ENCODE assay signal across 13 mouse cellular contexts in the genomic region with DNA sequence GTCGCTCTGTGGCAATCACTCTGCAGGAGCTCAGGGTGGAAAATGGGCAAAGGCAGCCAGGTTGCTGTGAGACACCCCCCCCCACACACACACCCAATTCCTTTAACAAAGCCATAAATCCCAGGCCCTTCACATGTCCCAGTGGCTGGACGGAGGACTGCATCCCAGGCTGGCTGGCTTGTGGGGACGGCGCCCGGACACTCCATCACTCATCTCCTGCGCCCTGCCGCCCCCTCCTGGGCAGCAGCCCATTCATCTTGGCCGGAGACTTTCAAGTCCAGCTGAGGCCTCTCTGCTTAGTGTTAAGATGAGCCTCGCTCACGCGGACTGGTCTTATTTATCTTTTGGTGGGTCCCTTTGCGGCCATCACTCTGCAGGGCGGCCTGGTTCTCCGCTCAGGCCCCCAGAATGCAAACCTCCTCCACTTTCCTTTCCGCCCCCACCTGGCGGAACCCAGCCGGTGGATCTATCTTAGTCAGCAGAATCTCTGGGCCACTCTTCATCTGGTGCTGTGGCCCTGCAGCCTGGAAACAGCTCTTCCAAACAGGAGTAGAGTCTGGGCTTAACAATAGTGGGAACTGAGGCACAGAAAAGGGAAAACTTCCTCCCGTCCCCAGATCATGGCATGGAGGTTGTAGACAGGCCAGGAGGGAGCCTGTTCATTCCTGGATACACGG. TPM values are rescaled to one million over a fixed set of nuclear protein-coding genes. Genes with fewer than 3 reads are reported as not detected.
DNase-seq lines count a peak whose midpoint lies in the region; ATAC-seq lines count a peak whose summit lies in the region.
"Had no signal": no experiment of that assay in that cellular context is flagged by ENCODE, and none has a peak within 500 bp of the region (broad histone marks: within the 10 kb centered on the region; RNA-seq: fewer than 3 reads in every experiment).

No protein-coding gene starts in this region.

- no peaks in the 10 kb centered on the region for H3K36me3 ChIP-seq in liver, embryonic 12.5 days
- no peaks in the 10 kb centered on the region for H3K36me3 ChIP-seq in neural tube, embryonic 11.5 days (ENCODE audit: control insufficient read depth, insufficient read depth, low read length)

- H3K4me1 ChIP-seq in liver, embryonic 12.5 days: no peaks in the 10 kb centered on the region
- H3K4me1 ChIP-seq in neural tube, embryonic 11.5 days (ENCODE audit: control insufficient read depth, insufficient read depth, low read length): peaks cover 10% of the 10 kb centered on the region

- no peak overlapping the region for H3K27ac ChIP-seq in liver, embryonic 12.5 days
- H3K27ac ChIP-seq in neural tube, embryonic 11.5 days (ENCODE audit: low read depth, low read length): no peak overlapping the region
- H3K27ac ChIP-seq: heart, adult 2 months had no signal

- no peak overlapping the region for H3K9ac ChIP-seq in liver, embryonic 12.5 days
- H3K9ac ChIP-seq in neural tube, embryonic 11.5 days (ENCODE audit: low read length): no peak overlapping the region

- WGBS in liver, embryonic 12.5 days (ENCODE audit: insufficient replicate concordance): 30% methylated on average over 19 of the region's 19 CpGs
- 17% methylated on average over 19 of the region's 19 CpGs for WGBS in neural tube, embryonic 11.5 days

- H3K27me3 ChIP-seq in liver, embryonic 12.5 days (replicated peaks): peaks cover 19% of the 10 kb centered on the region
- H3K27me3 ChIP-seq in neural tube, embryonic 11.5 days (ENCODE audit: control insufficient read depth, insufficient read depth, low read length): no peaks in the 10 kb centered on the region

- peak; percentile 58 to 68 for DNase-seq in cerebellum, postnatal 10 days
- no peak for DNase-seq in cerebellum, adult 11 months
- peak; percentile 24 for DNase-seq in liver
- peak; percentile 78 for DNase-seq in embryo, embryonic 9.5 days (ENCODE audit: extremely low spot score)
- peak; percentile 78 for DNase-seq in neural tube, embryonic 11.5 days (ENCODE audit: low spot score)
- no peak for DNase-seq in cerebellum, adult 11-12 months
- DNase-seq: heart, adult 2 months; kidney, postnatal 25 days; right cerebral cortex, postnatal 14 days had no signal

- H3K9me3 ChIP-seq in liver, embryonic 12.5 days (replicated peaks): no peaks in the 10 kb centered on the region
- no peaks in the 10 kb centered on the region for H3K9me3 ChIP-seq in neural tube, embryonic 11.5 days (ENCODE audit: control insufficient read depth, low read length)

- no peak overlapping the region for H3K4me2 ChIP-seq in liver, embryonic 12.5 days
- no peak overlapping the region for H3K4me2 ChIP-seq in neural tube, embryonic 11.5 days (ENCODE audit: low read depth)

- H3K4me3 ChIP-seq in liver, embryonic 12.5 days: no peak overlapping the region
- H3K4me3 ChIP-seq in neural tube, embryonic 11.5 days (ENCODE audit: low read depth, low read length): no peak overlapping the region
- H3K4me3 ChIP-seq: heart, adult 2 months had no signal

- ATAC-seq in liver, embryonic 12.5 days: no peak
- peak; percentile 61; the same call in 1 of the 2 replicates for ATAC-seq in neural tube, embryonic 11.5 days (ENCODE audit: insufficient read depth, low FRiP score, low TSS enrichment)
- no peak for ATAC-seq in monocyte, adult 5-6 weeks (replicated peaks; ENCODE audit: insufficient number of reproducible peaks, low FRiP score, low TSS enrichment, poor library complexity, severe bottlenecking)
- ATAC-seq: forebrain, embryonic 14.5 days; Patski had no signal

RNA-seq across cellular contexts. Expression of gene Cd82, which starts 26.1 kb away (rescaled TPM):
- 46.2 and 49.4 TPM in 2 replicates for polyA plus RNA-seq in liver, embryonic 12.5 days (2016; fragmentation: Nextera tagmentation; extraction: Ambion mirVana)
- polyA plus RNA-seq in neural tube, embryonic 11.5 days (2014; fragmentation: Nextera tagmentation; extraction: Ambion mirVana): 5.4 and 7.3 TPM in 2 replicates
- total RNA-seq in monocyte, adult 5-6 weeks (2017): 197 to 239 TPM (median 203 TPM) in 3 replicates

Comparison
In these comparisons a context has a peak if more than half of its experiments do, and no peak if none do; other contexts are left out.
1. DNase-seq: peak in cerebellum, postnatal 10 days (2 of 2), liver (single experiment), embryo, embryonic 9.5 days (single experiment) and neural tube, embryonic 11.5 days (single experiment); none in cerebellum, adult 11 months (single experiment) and cerebellum, adult 11-12 months (single experiment).